Mouse (Mus musculus): Measurements from ENCODE around the gene Sox4. TPM values are rescaled to one million over a fixed set of nuclear protein-coding genes. Genes with fewer than 3 reads are reported as not detected.

Gene Sox4
- not detected for polyA plus RNA-seq (2017; shearing (Covaris generic))

GRCm38 (mm10) chr13:28953581-28953991 is at the start of gene Sox4:
Sox4 (minus strand) TSS chr13:28953713.

Data from activated CD4-positive, CD25-positive, alpha-beta regulatory T cell, adult 9 weeks (primary cell).